Mouse (Mus musculus): ENCODE measurements around the gene Mtif3. TPM values are rescaled to one million over a fixed set of nuclear protein-coding genes. Genes with fewer than 3 reads are reported as not detected.
A peak's percentile ranks its signal among the peaks of the same experiment; 100 is the strongest.
"Not testable (repeated sequence)": the region's sequence is repeated elsewhere in the genome, so short reads cannot be mapped to it uniquely, and the experiment has no call there.

The Mtif3 gene
- polyA plus RNA-seq, 1 experiment: 16.6 TPM

DNA sequence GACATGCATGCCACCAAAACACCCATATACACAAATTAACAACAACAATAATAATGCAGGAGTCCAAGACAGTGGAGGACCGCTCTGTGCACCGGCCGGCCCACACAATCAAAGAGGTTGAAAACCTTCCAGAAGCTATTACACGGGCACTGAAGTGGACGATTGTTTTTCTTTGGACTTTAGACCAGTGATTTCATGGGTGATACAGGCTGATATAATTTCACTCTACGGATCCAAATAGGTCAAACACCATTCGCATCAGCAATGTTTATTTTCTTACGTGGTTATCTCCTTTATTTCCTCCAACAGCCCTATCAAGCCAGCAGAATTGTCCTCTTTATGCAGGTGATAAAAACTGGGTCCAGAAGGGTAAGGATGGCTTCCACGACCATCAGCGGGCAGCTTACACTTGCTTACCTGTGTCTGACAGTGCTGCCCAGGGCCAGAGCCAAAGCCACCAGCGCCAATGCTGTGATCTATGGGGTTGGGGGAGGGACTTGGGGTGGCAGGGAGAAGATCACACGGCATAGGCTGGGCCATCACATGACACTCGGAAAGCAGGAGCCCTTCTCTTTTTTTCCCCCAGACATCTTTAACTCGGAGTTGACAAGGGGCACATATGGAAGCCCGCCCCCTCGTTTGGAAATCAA is 31.6 kb downstream of the Mtif3 start:
- DNase-seq (ENCODE audit: low read depth): no peak
- TF ChIP-seq CTCF (IDR thresholded peaks at IDR 0.05; ENCODE audit: borderline replicate concordance, extremely low read depth, insufficient read depth, insufficient read length) (no peak), POLR2A (IDR thresholded peaks at IDR 0.05; ENCODE audit: borderline replicate concordance, extremely low read depth, insufficient read depth, insufficient read length, poor library complexity, severe bottlenecking) (no peak)

DNA sequence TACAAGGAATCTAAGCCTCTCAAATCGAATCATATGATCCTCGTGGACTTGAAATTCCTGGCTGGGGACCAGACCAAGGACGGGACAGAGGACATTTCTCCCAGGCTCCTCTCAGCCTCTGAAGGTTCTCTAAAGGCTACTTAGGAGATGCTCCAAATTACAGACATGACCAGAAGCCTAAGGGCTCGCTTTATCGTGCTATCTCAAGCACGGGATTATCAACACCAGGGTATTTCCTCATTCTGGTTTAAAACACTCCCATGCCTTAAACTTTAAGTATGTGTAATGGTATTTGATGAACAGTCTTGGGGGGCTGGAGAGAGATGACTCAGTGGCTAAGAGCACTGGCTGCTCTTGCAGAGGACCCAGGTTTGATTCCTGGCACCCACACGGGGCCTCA is 32.2 kb downstream of the Mtif3 start:
- no peak for TF ChIP-seq POLR2A (IDR thresholded peaks at IDR 0.05; ENCODE audit: borderline replicate concordance, extremely low read depth, insufficient read depth, insufficient read length, poor library complexity, severe bottlenecking)
- no peak for DNase-seq (ENCODE audit: low read depth)

DNA sequence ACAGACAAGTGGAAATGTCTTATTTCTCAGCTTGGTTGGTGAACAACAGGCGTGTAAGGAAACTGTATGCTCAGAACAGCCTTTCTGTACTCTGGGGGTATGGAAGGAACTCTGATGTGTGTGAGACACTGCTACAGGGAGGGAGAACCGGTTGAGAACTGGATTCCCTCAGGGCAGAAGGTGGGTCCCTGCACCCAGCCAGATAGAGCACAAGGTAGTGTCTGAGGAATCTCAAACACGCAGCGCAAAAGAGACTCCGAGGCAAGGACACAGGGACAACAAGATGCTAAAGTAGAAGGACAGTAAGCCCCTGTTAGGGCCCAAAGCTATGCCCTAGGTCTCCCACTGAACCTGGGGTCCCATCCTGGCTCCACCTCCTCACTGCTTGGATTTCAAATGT is 36.9 kb downstream of the Mtif3 start:
- TF ChIP-seq CTCF (IDR thresholded peaks at IDR 0.05; ENCODE audit: borderline replicate concordance, extremely low read depth, insufficient read depth, insufficient read length) (no peak), POLR2A (IDR thresholded peaks at IDR 0.05; ENCODE audit: borderline replicate concordance, extremely low read depth, insufficient read depth, insufficient read length, poor library complexity, severe bottlenecking) (no peak)
- DNase-seq (ENCODE audit: low read depth): no peak

DNA sequence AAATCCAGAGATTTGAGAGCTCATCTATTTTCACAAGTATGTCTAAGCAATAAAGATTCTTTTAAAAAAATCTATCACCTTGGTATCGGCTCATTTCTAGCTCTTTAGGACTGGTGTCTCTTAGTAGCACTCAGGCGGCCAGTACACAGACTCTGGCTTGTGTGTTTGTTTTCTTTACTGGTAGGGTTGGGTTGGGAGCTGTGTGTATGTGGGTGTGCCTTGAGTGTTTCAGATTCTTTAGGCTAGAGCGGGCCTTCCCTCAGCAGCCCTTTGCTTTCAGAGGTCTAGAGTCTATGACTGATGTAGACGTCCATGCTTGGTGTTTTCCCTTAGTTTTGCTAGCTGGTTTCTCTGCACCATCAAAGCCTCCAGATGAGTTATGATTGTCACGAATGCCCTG is 40.1 kb downstream of the Mtif3 start:
- no peak for DNase-seq (ENCODE audit: low read depth)
- TF ChIP-seq POLR2A (IDR thresholded peaks at IDR 0.05; ENCODE audit: borderline replicate concordance, extremely low read depth, insufficient read depth, insufficient read length, poor library complexity, severe bottlenecking): no peak
- no peak for TF ChIP-seq CTCF (IDR thresholded peaks at IDR 0.05; ENCODE audit: borderline replicate concordance, extremely low read depth, insufficient read depth, insufficient read length)

DNA sequence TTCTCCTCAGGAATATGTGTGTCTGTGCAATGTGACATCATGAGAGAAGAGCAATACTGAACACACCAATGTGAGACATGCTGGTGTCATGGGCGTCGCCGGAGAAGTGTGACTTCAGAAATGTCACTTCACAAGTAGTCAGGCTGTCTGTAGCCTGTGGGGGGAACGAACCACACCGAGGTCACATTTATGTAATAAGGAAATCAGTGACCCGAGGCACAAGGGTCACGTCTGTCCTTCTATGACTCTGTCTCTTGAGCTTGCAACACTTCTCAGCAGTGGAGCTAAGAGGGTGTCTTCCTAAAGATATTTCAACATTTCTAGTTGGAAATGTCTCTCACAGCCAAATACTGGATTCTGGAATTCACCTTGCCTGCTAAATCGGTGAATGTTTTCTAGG is 42.4 kb downstream of the Mtif3 start:
- no peak for DNase-seq (ENCODE audit: low read depth)
- no peak for TF ChIP-seq POLR2A (IDR thresholded peaks at IDR 0.05; ENCODE audit: borderline replicate concordance, extremely low read depth, insufficient read depth, insufficient read length, poor library complexity, severe bottlenecking)
- no peak for TF ChIP-seq CTCF (IDR thresholded peaks at IDR 0.05; ENCODE audit: borderline replicate concordance, extremely low read depth, insufficient read depth, insufficient read length)

DNA sequence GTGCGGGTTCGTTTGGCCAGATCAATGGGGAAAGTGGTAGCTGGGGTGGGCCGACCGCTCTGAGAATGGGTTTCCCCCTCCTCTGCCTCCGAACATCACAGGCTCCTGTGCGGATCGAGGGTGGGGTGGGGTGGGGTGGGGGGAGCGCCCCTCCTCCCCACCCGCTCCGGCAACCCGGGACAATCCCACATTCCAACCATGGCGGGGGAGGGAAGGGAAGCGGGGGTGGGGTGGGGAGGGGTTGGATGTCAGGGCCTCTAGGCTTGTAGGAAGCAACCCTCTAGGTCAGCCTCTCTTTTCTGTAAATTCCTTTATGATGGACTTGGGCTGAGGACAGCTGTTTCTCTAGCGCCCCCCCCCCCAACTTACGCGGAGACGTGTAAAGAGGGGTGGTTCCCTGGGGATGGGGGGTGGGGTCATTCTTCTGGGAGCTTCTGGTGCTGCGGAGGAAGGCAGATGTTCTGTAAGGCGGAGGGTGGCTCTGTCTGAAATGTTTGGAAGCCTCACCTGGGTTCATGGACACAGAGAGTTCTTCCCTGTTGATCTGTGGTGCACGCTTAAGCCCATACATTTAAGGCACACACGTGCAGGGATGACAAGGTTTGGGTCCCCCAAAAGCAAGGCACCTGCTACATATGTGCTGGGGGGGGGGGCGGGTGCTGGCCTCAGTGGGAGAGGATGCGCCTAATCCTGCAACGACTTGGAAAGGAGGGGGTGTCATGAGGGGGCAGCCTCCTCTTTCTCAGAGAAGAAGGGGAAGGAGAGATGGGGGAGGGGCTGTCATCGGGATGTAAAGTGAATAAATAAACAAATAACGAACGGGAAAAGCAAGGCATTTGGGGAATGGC is 43.1 kb downstream of the Mtif3 start:
- TF ChIP-seq CTCF (IDR thresholded peaks at IDR 0.05; ENCODE audit: borderline replicate concordance, extremely low read depth, insufficient read depth, insufficient read length) (no peak), POLR2A (IDR thresholded peaks at IDR 0.05; ENCODE audit: borderline replicate concordance, extremely low read depth, insufficient read depth, insufficient read length, poor library complexity, severe bottlenecking) (no peak)
- peak; percentile 51 for DNase-seq (ENCODE audit: low read depth)

DNA sequence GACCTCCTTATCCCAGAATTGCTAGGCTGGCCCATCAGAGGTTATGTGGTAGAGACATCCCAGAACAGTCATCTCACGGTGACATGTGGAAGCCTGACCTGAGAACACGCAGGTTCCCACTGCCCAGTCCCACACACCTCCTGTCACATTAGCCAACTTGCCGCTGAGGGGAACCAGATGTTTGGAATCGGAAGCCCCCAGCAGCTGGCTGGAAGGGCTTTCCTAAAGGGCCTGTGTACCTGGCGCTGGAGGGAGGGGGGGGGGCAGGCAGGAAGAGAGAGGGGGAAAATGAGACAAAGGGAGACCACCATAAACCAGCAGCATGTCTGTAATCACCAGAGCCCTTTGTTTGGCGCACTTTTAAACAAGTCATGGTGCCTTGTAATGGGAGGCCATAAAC is 43.7 kb downstream of the Mtif3 start:
- no peak for DNase-seq (ENCODE audit: low read depth)
- TF ChIP-seq POLR2A (IDR thresholded peaks at IDR 0.05; ENCODE audit: borderline replicate concordance, extremely low read depth, insufficient read depth, insufficient read length, poor library complexity, severe bottlenecking) (no peak), CTCF (IDR thresholded peaks at IDR 0.05; ENCODE audit: borderline replicate concordance, extremely low read depth, insufficient read depth, insufficient read length) (no peak)

DNA sequence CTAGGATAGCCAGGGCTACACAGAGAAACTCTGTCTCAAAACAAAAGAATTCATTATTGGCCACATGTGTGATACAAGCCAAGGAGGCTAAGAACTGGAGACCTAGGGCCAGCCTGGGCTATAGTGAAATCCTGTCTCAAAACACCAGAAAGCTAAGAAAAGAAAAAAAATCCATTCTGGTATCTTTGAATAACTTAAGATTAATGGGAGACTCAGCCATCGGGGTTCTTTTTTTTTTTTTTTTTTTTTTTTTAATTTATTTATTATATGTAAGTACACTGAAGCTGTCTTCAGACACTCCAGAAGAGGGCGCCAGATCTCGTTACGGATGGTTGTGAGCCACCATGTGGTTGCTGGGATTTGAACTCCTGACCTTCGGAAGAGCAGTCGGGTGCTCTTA is 46.2 kb downstream of the Mtif3 start:
- not testable (repeated sequence) for DNase-seq (ENCODE audit: low read depth)

DNA sequence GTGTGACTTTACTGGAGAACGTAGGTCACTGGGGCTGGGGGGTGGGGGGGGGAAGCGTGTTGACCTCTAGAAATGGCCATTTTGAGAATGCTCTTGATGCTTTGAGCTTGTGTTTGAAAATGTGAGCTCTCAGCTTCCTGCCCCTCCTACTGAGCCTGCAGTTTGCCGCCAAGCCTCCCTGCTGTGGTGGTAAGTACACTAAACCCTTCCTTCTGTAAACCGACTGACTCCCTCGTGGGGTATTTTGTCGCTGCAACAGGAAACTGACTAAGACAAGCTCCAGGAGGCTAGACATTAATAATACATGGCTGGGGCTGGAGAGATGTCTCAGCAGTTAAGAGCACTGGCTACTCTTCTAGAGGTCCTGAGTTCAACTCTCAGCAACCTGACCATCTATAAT is 46.8 kb downstream of the Mtif3 start:
- no peak for DNase-seq (ENCODE audit: low read depth)
- no peak for TF ChIP-seq CTCF (IDR thresholded peaks at IDR 0.05; ENCODE audit: borderline replicate concordance, extremely low read depth, insufficient read depth, insufficient read length)

DNA sequence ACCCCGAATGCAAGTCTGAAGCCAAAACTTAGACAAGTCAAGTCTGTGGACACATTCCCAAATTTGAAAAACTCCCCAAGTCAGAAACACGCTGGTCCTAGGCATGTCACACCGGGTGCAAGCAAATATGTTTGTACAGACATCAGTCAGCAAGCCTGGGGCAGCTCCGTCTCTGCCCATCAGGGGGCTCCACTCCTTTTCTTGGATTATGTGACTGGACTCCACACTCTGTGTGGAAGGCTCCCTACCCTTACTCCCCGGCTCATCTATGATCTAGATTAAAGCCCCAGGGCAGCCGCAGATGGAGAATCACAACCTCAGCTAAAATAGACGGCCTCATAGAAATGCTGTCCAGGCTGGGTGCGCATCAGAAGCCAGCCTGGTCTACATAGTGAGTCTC is 47.3 kb downstream of the Mtif3 start:
- no peak for TF ChIP-seq POLR2A (IDR thresholded peaks at IDR 0.05; ENCODE audit: borderline replicate concordance, extremely low read depth, insufficient read depth, insufficient read length, poor library complexity, severe bottlenecking)
- TF ChIP-seq CTCF (IDR thresholded peaks at IDR 0.05; ENCODE audit: borderline replicate concordance, extremely low read depth, insufficient read depth, insufficient read length): peak; percentile 11; the same call in 1 of the 2 replicates
- DNase-seq (ENCODE audit: low read depth): no peak

DNA sequence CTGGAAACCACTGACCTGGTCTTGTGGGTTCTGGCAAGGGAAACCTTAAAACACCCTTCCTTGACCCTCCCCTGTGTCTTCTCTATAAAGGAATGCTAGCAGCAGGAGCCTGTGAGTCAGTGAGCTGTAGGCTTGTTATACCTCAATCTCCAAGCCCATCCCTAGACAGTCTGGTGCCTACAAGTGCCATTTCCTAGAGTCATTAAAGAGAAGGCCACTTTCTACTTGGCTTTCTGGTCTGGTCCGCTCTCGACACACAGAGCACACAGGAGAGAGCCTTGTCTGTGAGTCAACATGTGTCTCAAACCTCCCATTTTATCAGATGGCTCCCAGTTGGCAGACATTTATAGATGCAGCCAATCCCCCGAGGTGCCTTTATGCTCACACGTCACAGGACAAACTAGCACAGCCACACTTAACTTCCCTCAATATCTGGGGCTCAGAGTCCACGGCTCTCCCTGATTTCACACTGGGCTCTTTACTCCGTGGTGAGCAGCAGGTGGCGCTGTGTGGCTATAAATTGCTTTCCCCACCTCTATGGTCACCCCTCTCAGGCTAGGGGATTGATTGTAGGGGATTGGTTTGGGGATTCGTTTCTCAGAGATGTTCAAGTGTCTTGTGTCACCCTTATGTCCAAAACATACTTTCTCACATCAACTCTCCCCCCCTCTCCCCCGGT is 49.4 kb downstream of the Mtif3 start:
- TF ChIP-seq POLR2A (IDR thresholded peaks at IDR 0.05; ENCODE audit: borderline replicate concordance, extremely low read depth, insufficient read depth, insufficient read length, poor library complexity, severe bottlenecking): no peak
- peak; percentile 89 for TF ChIP-seq CTCF (IDR thresholded peaks at IDR 0.05; ENCODE audit: borderline replicate concordance, extremely low read depth, insufficient read depth, insufficient read length)
- DNase-seq (ENCODE audit: low read depth): peak; percentile 68

DNA sequence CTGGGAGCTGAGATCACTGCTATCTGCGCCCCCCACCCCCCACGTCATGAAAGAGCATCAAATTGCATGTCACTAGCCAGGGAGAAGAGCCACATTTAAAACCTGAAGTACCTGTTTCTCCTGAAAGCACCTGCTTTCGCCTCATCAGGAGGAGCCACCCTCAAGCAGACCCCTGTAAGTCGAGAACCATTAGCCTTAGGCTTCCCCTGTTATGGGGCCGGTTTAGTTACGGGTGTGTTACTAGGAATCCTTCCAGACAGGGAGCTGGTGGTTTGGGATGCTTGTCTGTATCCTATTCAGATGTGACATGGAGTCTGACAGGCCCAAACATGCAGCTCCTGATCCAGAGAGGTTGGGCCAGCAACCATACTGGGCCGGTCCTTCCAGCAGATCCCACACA is 50.2 kb downstream of the Mtif3 start:
- no peak for TF ChIP-seq POLR2A (IDR thresholded peaks at IDR 0.05; ENCODE audit: borderline replicate concordance, extremely low read depth, insufficient read depth, insufficient read length, poor library complexity, severe bottlenecking)
- no peak for TF ChIP-seq CTCF (IDR thresholded peaks at IDR 0.05; ENCODE audit: borderline replicate concordance, extremely low read depth, insufficient read depth, insufficient read length)
- no peak for DNase-seq (ENCODE audit: low read depth)

All from brain, embryonic 14.5 days (tissue).